Mouse (Mus musculus) cerebellum, adult 2 months (tissue): ENCODE results near the gene Adat3. TPM values are rescaled to one million over a fixed set of nuclear protein-coding genes. Genes with fewer than 3 reads are reported as not detected.

Experiments
- DNase-seq, 2 experiments: peaks; one replicate each; pipeline ENCODE4 v3.0.0; 2021
- H3K27ac ChIP-seq: fragments of 200-500 bp; 2 replicates; pipeline ENCODE4 v1.5.1; 2012; ENCODE audit warnings: low read length, control low read depth, inconsistent platforms; ENCODE audit not compliant: insufficient read depth
- H3K27me3 ChIP-seq: fragments of 200-500 bp; 2 replicates; pipeline ENCODE4 v1.6.1; 2012; ENCODE audit warnings: inconsistent platforms, mild to moderate bottlenecking, low read length, moderate library complexity; ENCODE audit not compliant: control insufficient read depth, insufficient read depth
- H3K4me1 ChIP-seq: fragments of 200-500 bp; 2 replicates; pipeline ENCODE4 v1.6.1; 2011; ENCODE audit warnings: low read length; ENCODE audit not compliant: control insufficient read depth, insufficient read depth
- H3K4me3 ChIP-seq: fragments of 200-500 bp; replicated peaks from 2 replicates; pipeline ENCODE3; 2011; ENCODE audit warnings: mild to moderate bottlenecking, low read depth, low read length, control low read depth; ENCODE audit not compliant: insufficient read depth
- CTCF ChIP-seq: fragments of 200-500 bp; IDR thresholded peaks from 2 replicates; pipeline ENCODE4 v1.5.1; 2011; ENCODE audit warnings: low read depth, mild to moderate bottlenecking, control low read depth, low read length, moderate library complexity, borderline replicate concordance; ENCODE audit not compliant: insufficient read depth
- POLR2A ChIP-seq: fragments of 200-500 bp; IDR thresholded peaks from 2 replicates; pipeline ENCODE4 v1.6.1; 2011; ENCODE audit warnings: low read length, control low read depth, borderline replicate concordance; ENCODE audit not compliant: insufficient read depth
- WGBS: fragments of 180-500 bp; shearing (Covaris S2); methylation state at CpG from one replicate; pipeline ENCODE4 v1.1.7; 2018; 5-methylcytosine and 5-hydroxymethylcytosine counted together
- polyA plus RNA-seq: library from polyadenylated mRNA; depleted of rRNA; stranded (reverse); fragments of >200 nt; gene quantifications from 2 replicates; pipeline ENCODE4 v1.2.3, GENCODE M21; 2012

The Adat3 gene
- polyA plus RNA-seq, 1 experiment = 7.0 TPM

DNA sequence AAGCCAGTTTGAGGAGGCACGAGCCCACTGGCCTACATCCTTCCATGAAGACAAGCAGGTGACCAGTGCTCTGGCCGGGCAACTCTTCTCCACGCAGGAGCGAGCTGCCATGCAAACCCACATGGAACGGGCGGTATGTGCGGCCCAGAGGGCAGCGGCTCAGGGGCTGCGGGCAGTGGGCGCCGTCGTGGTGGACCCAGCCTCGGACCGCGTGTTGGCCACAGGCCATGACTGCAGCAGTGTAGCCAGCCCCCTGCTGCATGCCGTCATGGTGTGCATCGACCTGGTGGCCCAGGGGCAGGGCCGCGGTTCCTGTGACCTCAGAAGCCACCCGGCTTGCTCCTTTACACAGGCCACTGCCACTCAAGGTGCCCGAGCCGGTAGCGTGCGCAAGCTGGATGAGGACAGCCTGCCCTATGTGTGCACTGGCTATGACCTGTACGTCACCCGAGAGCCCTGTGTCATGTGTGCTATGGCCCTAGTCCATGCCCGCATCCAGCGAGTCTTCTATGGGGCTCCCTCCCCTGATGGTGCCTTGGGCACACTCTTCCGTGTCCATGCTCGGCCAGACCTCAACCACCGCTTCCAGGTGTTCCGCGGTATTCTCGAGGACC is 4.2 kb downstream of the Adat3 start:
- Histone ChIP-seq H3K4me3 (no peak overlapping the region), H3K4me1 (peaks cover 58% of the 10 kb centered on the region), H3K27ac (no peak overlapping the region), H3K27me3 (no peaks in the 10 kb centered on the region)
- DNase-seq = peak in 1 of 2 experiments; percentile 28
- TF ChIP-seq CTCF (no peak), POLR2A (no peak)
- 88% methylated on average over 34 of the region's 34 CpGs for WGBS

- Histone ChIP-seq H3K4me1 (peaks cover 53% of the 10 kb centered on the region), H3K4me3 (no peak overlapping the region), H3K27me3 (no peaks in the 10 kb centered on the region), H3K27ac (peak overlapping the region; percentile 91)
- TF ChIP-seq CTCF (no peak), POLR2A (no peak)
- no peak for DNase-seq
- WGBS = 79% methylated on average over 3 of the region's 3 CpGs
These were observed 5.8 kb downstream of the Adat3 start for GRCm38 (mm10) chr10:80608435-80608834.

GRCm38 (mm10) chr10:80609269-80609924 is 6.7 kb downstream of the Adat3 start:
- 56% methylated on average over 10 of the region's 10 CpGs for WGBS
- Histone ChIP-seq H3K4me1 (peaks cover 48% of the 10 kb centered on the region), H3K27me3 (no peaks in the 10 kb centered on the region), H3K27ac (peak overlapping the region; percentile 91), H3K4me3 (no peak overlapping the region)
- no peak for TF ChIP-seq POLR2A
- TF ChIP-seq CTCF = no peak
- peak in 1 of 2 experiments; percentile 38 for DNase-seq

DNA sequence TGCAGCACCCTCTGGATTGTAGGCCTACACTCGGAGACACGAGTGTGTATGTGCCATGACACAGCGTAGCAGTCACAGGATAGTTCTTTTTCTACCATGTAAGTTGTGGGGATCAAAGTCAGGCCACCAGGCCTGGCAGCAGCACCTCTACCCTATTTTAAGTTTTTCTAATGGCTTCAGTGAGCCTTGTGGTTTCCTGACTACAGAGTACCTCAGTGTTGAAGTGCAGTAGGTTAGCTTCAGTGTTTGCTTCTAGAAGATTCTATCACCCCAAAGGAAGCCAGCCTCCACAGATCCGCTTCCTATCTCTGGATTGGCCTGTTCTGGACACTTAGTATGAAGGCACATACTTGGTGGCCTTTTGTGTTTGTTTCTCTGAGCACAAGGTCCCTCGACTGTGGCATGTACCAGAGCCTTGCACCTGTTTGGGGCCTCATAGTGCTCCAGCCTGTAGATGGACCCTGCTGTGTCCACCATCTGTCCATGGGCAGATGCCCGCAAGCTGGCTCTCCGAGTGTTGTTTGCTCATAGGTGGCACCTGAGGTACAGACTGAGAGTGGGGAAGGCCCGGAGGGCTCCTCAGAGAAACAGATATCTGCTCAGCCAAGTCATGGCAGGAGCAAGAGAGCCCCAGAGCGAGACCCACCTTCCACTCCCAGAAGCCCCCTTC is 7.6 kb downstream of the Adat3 start:
- DNase-seq = peak; percentile 91 to 94
- TF ChIP-seq CTCF = no peak
- TF ChIP-seq POLR2A = no peak
- Histone ChIP-seq H3K4me1 (peaks cover 45% of the 10 kb centered on the region), H3K27ac (peak overlapping the region; percentile 91), H3K27me3 (no peaks in the 10 kb centered on the region), H3K4me3 (no peak overlapping the region)
- 33% methylated on average over 9 of the region's 9 CpGs for WGBS

DNA sequence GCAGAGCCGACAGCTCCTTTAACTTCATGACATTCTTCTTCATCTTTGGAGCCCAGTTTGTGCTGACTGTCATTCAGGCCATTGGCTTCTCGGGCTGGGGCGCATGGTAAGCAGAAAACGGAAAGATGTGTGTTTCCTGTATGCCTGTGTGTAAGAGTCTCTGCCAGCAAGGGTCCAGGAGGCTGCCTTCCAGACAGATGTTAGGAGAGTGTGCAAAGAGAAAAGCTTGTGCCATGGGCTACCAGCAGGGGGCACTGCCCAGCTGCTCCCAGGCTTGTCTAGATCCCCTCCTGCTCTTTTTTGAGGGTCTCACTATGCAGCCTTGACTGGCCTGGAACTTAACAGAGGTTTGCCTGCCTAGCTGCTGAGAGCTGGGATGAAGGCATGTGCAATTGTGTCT is 8.3 kb downstream of the Adat3 start:
- H3K4me1 ChIP-seq = peaks cover 45% of the 10 kb centered on the region
- DNase-seq = no peak
- H3K27ac ChIP-seq = peak overlapping the region; percentile 91
- TF ChIP-seq POLR2A = no peak
- TF ChIP-seq CTCF = peak; percentile 63
- WGBS = 61% methylated on average over 4 of the region's 4 CpGs
- H3K4me3 ChIP-seq = no peak overlapping the region
- H3K27me3 ChIP-seq = no peaks in the 10 kb centered on the region

- Histone ChIP-seq H3K4me3 (no peak overlapping the region), H3K27me3 (no peaks in the 10 kb centered on the region), H3K4me1 (peaks cover 40% of the 10 kb centered on the region), H3K27ac (no peak overlapping the region; the same call in 1 of the 2 replicates)
- DNase-seq = no peak
- no peak for TF ChIP-seq CTCF
- no peak for TF ChIP-seq POLR2A
- 81% methylated on average over 3 of the region's 3 CpGs for WGBS
These were observed 9.2 kb downstream of the Adat3 start for GRCm38 (mm10) chr10:80611905-80612304.

- TF ChIP-seq POLR2A (no peak), CTCF (no peak)
- 88% methylated on average over 3 of the region's 3 CpGs for WGBS
- H3K27me3 ChIP-seq = no peaks in the 10 kb centered on the region
- H3K27ac ChIP-seq = no peak overlapping the region
- H3K4me1 ChIP-seq = peaks cover 26% of the 10 kb centered on the region
- DNase-seq = no peak
- H3K4me3 ChIP-seq = no peak overlapping the region
These were observed 11.1 kb downstream of the Adat3 start for GRCm38 (mm10) chr10:80613821-80614220.
